Mouse (Mus musculus) stomach, postnatal 0 days (tissue): ENCODE data around the gene Tia1.

Source experiments
- CTCF ChIP-seq: IDR thresholded peaks from 2 replicates; pipeline ENCODE4 v1.5.1; 2016; ENCODE audit warnings: antibody characterized with exemption, low read depth, mild to moderate bottlenecking, moderate library complexity
- EP300 ChIP-seq: optimal IDR thresholded peaks from 2 replicates; pipeline ENCODE3; 2016; ENCODE audit warnings: antibody characterized with exemption

DNA sequence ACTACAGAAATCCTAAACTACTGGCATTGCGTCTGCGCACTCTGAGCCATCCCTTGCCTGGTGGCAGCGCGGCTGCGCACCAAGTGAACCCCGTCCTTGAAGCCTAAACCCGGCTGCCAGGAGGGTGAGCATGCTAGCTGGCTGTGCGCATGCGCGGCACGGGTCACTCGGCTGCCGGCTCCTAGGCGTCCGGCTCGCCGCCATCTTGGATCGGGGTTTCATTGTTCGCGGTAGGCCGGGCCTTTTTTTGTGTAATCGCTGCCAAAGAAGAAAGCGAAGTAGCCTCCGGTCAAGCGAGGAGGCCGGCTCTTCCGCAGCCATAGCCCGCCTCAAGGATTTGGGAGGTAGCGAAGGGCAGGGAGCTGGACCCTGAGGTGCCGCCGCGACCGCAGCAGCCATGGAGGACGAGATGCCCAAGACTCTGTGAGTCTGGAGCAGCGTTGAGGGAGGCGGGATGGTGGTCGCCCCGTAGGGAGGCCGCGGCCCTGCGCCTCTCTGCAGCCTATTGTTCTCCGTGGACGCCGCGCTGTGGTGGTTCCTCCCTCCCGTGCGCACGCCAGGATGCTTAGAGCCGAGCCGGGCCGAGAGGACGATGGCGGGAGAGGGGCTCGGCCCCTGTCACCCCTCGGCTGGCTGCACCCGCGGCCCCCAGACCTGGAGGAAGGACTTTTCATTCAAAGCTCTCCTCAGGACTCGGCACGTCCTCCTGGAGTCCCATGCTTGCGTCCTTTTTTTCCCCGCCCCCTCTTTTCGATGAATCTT is at the start of gene Tia1:
- TF ChIP-seq CTCF = no peak
- no peak for TF ChIP-seq EP300
